Mouse (Mus musculus) 416B (cell line): ENCODE measurements around the gene Rrp8.

Experiments
- DNase-seq: peaks from one replicate; pipeline ENCODE4 v3.0.0; 2011; ENCODE audit warnings: low read depth

The Rrp8 gene

DNA sequence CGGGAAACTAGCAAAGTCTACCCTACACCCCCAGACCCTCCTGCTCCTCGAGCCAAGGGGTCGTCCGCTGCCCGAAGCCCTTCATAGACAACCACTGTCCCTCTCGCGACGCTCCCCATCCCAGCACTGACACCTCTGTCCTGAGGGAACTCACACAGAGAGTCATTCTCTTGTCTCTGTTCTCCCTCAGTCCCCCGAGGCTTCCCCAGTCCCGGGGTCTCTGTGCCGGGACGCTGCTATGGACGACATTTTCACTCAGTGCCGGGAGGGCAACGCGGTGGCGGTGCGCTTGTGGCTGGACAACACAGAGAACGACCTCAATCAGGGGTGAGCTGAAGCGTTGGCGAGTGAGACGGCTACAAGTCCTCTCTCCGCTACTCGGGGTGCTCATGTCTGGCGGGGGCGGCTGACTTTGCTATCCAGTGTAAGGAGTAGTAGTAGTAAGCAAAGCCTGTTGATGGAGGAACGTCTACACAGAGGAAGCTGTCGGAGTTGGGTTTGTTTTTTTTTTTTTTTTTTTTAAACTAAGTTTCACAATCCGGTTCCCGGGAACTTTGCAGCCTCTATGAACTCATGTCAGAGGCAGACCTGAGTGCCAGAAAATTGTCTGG lies at the start of gene Rrp8:
Gene Rrp8, minus strand, starts transcription at position 475 of the 611 bp plus-strand sequence.
- peak; percentile 50 for DNase-seq

GRCm38 (mm10) chr7:105786506-105787284 lies 49.5 kb upstream of the Rrp8 start:
- DNase-seq: no peak

DNA sequence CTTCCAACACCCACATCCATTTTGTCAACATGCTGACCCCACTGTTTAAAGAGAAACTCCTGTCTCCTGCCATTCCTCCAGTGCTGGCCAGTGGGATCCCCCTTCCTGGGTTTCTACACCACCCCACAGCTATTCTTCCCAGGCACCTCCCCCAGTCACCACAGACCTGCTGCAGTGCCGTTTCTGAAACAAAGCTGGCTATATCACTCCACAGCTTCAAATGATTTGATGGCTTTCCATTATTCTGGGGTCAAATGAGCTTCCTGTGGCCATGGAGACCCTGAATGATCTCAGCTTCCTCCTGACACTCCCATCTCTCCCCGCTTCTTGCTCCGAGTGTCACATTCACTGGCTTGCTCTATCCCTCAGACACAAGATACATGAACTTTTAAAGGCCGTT lies 47.4 kb upstream of the Rrp8 start:
- no peak for DNase-seq

- no peak for DNase-seq
These were observed 46.7 kb upstream of the Rrp8 start for GRCm38 (mm10) chr7:105783861-105784260.

GRCm38 (mm10) chr7:105778553-105779265 lies 41.5 kb upstream of the Rrp8 start:
- DNase-seq: peak; percentile 30

DNA sequence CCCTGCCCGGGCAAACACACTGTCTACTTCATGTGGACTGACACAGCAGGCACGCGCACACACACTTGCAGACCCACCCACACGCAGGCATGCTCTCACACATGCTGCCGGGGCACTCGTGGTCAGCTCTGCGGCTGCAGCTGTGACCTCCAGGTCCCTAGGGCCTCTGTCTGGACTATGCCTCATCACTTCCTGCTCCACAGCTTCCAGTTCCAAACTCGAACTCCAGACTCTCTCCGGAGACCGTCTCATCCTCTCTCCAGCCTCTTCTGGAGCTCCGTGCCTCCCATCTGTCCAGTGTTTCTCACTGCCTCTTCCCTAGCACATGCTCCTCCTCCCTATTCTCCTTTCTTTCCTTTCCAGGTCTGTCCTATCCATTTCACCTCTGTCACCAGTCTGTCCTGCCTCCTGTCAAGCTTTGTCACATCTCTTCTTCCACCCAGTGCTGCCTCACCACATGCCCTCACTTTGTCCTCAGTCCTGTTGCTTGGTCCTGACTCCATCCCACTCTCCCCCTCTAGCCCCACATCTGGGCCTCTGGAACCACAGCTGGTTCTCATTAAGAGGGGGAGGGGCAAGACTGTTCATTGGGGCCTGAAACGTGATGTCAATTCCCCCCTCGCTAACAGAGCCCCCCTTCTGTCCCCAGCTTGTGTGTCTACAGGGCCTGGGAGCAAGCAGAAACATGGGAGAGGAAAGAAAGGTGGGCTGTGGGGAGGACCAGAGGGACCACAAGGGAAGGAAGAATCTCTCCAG lies 40.8 kb upstream of the Rrp8 start:
- DNase-seq: peak; percentile 66

GRCm38 (mm10) chr7:105777316-105777715 lies 40.1 kb upstream of the Rrp8 start:
- no peak for DNase-seq

- DNase-seq: no peak
These were observed 38.8 kb upstream of the Rrp8 start for GRCm38 (mm10) chr7:105776026-105776425.

- DNase-seq: no peak
These were observed 37.5 kb upstream of the Rrp8 start for GRCm38 (mm10) chr7:105774661-105775060.

DNA sequence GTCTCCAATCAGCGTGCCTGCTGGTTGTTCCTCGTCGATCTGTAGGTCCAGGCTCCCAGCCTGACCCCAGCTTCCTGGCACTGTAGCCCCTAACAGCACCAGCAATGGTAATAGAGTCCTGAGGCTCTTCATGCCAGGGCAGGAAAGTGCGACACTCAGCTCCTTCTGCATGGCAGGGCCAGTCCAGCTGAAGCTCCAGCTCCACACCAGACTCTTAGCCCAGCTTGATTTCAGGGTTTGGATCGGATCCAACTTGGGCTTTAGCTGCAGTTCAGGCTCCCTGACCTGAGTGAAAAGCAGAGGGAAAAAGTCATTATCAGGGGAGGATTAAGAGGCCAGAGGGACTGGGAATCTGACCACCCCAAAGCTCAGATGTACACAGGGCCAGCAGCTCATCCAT lies 35.9 kb upstream of the Rrp8 start:
- no peak for DNase-seq

DNA sequence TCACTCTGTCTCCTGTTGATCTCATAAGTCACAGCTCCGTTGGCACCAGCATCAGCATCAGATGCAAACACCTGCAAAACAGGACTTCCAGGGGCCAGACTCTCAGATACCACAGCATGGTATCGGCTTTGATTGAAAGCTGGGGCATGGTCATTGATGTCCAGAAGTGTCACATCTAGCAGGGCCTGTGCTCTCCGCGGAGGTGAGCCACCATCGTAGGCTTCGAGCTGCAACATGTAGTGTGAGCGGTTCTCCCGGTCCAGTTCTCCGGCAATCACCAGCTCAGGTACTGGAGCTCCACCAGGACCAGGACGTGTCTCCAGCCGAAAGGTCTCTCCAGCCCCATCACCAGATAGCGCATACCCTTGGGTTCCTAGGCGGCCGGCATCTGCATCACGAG lies 35.1 kb upstream of the Rrp8 start:
- DNase-seq: no peak

- no peak for DNase-seq
These were observed 32.8 kb upstream of the Rrp8 start for GRCm38 (mm10) chr7:105769959-105770358.

DNA sequence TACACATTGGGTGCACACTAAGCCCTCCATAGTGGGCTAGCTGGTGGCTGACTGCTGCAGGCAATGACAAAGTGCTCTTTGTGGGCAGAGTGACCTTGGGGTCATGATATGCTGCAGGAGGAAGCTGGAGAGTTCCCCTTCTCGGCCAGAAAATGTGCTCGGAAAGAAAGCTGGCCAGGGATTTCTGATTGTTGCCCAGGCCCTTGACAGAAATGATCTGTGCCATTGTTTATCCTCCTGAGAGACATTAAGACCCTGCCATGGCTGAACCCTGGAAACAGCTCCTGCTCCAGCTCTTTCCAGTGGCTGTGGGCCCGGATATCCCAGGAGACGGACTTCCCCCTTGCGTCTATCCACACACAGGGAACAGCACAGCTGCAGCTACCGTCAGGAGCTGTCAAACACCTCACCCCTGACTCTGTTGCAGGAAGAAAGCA lies 30.6 kb upstream of the Rrp8 start:
- DNase-seq: peak; percentile 58

DNA sequence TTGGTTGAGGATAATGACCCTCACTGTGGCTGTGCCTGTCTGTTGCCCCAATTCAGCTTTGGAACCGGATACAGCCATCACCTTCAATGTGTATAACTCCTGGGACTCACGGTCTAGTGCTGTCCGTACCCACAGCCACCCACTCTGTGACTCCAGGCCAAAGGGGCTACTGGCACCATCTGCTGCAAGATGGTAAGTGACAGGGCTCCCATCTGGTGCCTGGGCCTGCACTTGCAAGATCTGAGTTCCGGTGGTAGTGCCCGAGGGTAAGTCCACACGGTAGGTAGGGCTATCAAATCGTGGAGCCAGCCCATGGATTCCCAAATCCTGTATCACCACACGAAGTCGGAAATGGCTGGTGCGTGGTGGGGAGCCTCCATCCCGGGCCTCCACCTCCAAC lies 27.1 kb upstream of the Rrp8 start:
- no peak for DNase-seq

- DNase-seq: no peak
These were observed 25.5 kb upstream of the Rrp8 start for GRCm38 (mm10) chr7:105762517-105763270.

DNA sequence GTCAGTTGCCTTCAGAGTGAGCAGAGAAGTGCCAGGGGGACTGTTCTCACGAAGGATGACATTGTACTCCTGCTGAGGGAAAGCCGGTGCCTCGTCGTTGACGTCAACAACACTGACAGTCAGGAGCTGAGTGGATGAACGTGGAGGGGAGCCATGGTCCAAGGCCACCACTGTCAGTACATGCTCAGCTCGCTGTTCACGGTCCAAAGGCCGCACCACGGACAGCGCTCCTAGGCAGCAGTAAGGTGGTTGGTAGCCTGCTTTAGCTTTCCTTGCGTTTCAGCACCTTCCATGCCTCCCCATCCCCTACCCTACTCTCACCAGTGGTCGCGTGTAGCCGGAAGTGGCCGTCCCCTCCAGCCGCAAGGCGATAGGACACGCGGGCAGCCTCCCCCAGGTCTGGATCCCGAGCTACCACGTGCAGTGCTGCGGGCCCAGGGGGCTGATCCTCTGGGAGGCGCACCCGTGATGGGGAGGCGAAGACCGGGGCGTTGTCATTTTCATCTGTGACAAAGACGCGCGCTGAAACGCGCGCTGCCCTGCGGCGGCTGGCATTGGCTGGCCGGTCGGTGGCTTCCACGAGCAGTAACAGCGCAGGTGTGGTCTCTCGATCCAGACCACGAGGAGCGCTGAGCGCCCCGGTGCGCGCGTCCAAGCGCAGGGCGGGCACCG lies 24.8 kb upstream of the Rrp8 start:
- no peak for DNase-seq

- DNase-seq: no peak
These were observed 16.1 kb upstream of the Rrp8 start for GRCm38 (mm10) chr7:105753281-105753680.

- DNase-seq: no peak
These were observed 15.5 kb upstream of the Rrp8 start for GRCm38 (mm10) chr7:105752716-105753115.

GRCm38 (mm10) chr7:105751491-105752433 lies 14.6 kb upstream of the Rrp8 start, which contains the start of gene Tpp1:
Gene Tpp1, minus strand, starts transcription at chr7:105752235.
- DNase-seq: peak; percentile 94

- no peak for DNase-seq
These were observed 10.6 kb upstream of the Rrp8 start for GRCm38 (mm10) chr7:105747776-105748175.
